Mouse (Mus musculus) liver, postnatal 0 days (tissue): ENCODE results near the gene Tgm2. TPM values are rescaled to one million over a fixed set of nuclear protein-coding genes. Genes with fewer than 3 reads are reported as not detected.

Experiments used
- ATAC-seq: fragments of 200-750 bp; cut with Nextera tagmentation; 2 replicates; pipeline ENCODE4 v1.8.0; 2017; ENCODE audit warnings: mild to moderate bottlenecking, moderate library complexity
- DNase-seq: peaks from one replicate; pipeline ENCODE4 v3.0.0-alpha.2; 2016
- H3K27ac ChIP-seq: fragments of 300-500 bp; sonication (generic); 2 replicates; pipeline ENCODE4 v1.5.1; 2014; ENCODE audit warnings: antibody characterized with exemption, moderate library complexity, mild to moderate bottlenecking, low read depth
- H3K27me3 ChIP-seq: fragments of 300-500 bp; sonication (generic); 2 replicates; pipeline ENCODE4 v1.6.1; 2014; ENCODE audit warnings: low read length, control low read depth, mixed read lengths; ENCODE audit not compliant: insufficient read depth
- H3K36me3 ChIP-seq: fragments of 300-500 bp; sonication (generic); replicated peaks from 2 replicates; pipeline ENCODE4 v1.6.1; 2014; ENCODE audit warnings: mild to moderate bottlenecking, control low read depth, low read length, moderate library complexity, mixed read lengths; ENCODE audit not compliant: insufficient read depth
- H3K4me1 ChIP-seq: fragments of 300-500 bp; sonication (generic); 2 replicates; pipeline ENCODE4 v1.6.1; 2014; ENCODE audit warnings: antibody characterized with exemption, mild to moderate bottlenecking, control low read depth; ENCODE audit not compliant: insufficient read depth
- H3K4me2 ChIP-seq: fragments of 300-500 bp; sonication (generic); 2 replicates; pipeline ENCODE4 v1.6.1; 2014; ENCODE audit warnings: low read depth, mild to moderate bottlenecking, low read length, moderate library complexity, mixed read lengths
- H3K4me3 ChIP-seq: fragments of 300-500 bp; sonication (generic); 2 replicates; pipeline ENCODE4 v1.5.1; 2014; ENCODE audit warnings: low read depth, low read length
- H3K9ac ChIP-seq: fragments of 300-500 bp; sonication (generic); replicated peaks from 2 replicates; pipeline ENCODE4 v1.6.1; 2014; ENCODE audit warnings: mild to moderate bottlenecking, moderate library complexity
- H3K9me3 ChIP-seq: fragments of 300-500 bp; sonication (generic); 2 replicates; pipeline ENCODE4 v1.6.1; 2016; ENCODE audit warnings: mild to moderate bottlenecking, control low read depth, low read length, mixed read lengths
- CTCF ChIP-seq: sonication (generic); IDR thresholded peaks from 2 replicates; pipeline ENCODE4 v1.5.1; 2016; ENCODE audit warnings: antibody characterized with exemption, low read depth
- EP300 ChIP-seq: IDR thresholded peaks from 2 replicates; pipeline ENCODE4 v1.6.1; 2016; ENCODE audit warnings: antibody characterized with exemption, low read depth, mild to moderate bottlenecking
- WGBS: fragments of 180-500 bp; shearing (Covaris S2); extraction: QIAGEN DNeasy Blood & Tissue Kit; methylation state at CpG from one replicate; pipeline ENCODE4 v1.1.7; 2014; ENCODE audit not compliant: insufficient replicate concordance; 5-methylcytosine and 5-hydroxymethylcytosine counted together
- polyA plus RNA-seq: library from polyadenylated mRNA; unstranded; fragments of >200 nt; fragmentation: Nextera tagmentation; extraction: Ambion mirVana; gene quantifications from 2 replicates; pipeline ENCODE4 v1.2.1, GENCODE M21; 2015

The Tgm2 gene
- polyA plus RNA-seq, 1 experiment from 2014 or later, result 59.7 TPM

GRCm38 (mm10) chr2:158144750-158145527 is 1.3 kb downstream of the Tgm2 start:
- ATAC-seq (no peak), DNase-seq (no peak)
- H3K9ac ChIP-seq, result peak overlapping the region; percentile 89
- H3K4me2 ChIP-seq, result peak overlapping the region; percentile 87
- no peaks in the 10 kb centered on the region for H3K9me3 ChIP-seq
- peak overlapping the region; percentile 88 for H3K27ac ChIP-seq
- WGBS, result 61% methylated on average over 6 of the region's 6 CpGs
- no peaks in the 10 kb centered on the region for H3K27me3 ChIP-seq
- no peak for TF ChIP-seq CTCF
- no peak for TF ChIP-seq EP300
- peaks cover 53% of the 10 kb centered on the region for H3K4me1 ChIP-seq
- H3K4me3 ChIP-seq, result peak overlapping the region; percentile 80
- H3K36me3 ChIP-seq, result peaks cover 21% of the 10 kb centered on the region

GRCm38 (mm10) chr2:158144263-158144662 is 2.0 kb downstream of the Tgm2 start:
- Histone ChIP-seq H3K4me2 (peak overlapping the region; percentile 87), H3K36me3 (peaks cover 28% of the 10 kb centered on the region), H3K4me3 (peak overlapping the region; percentile 80), H3K9ac (peak overlapping the region; percentile 89), H3K4me1 (peaks cover 53% of the 10 kb centered on the region), H3K27ac (peak overlapping the region; percentile 88), H3K27me3 (no peaks in the 10 kb centered on the region), H3K9me3 (no peaks in the 10 kb centered on the region)
- ATAC-seq (no peak), DNase-seq (no peak)
- 51% methylated on average over 8 of the region's 8 CpGs for WGBS
- TF ChIP-seq CTCF, result no peak
- TF ChIP-seq EP300, result no peak

DNA sequence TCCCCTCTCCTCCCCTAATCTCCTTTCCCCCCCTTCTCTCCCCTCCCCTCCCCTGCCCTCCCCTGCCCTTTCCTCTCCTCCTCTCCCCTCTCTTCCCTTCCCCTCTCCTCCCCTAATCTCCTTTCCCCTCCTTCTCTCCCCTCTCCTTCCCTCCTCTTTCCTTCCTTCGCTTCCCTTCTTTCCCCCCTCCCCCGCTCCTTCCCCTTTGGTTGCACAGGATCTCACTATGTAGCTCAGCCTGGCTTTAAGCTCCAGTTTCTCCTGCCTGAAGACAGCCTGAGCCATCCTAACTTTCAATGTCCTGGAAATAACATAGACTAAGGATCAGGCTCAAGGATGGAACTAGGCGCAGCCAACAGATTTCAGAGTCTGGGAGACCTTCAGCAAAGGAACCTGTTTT is 2.4 kb downstream of the Tgm2 start:
- DNase-seq, result no peak
- H3K9ac ChIP-seq, result peak overlapping the region; percentile 89; the same call in 1 of the 2 replicates
- H3K4me2 ChIP-seq, result peak overlapping the region; percentile 87
- TF ChIP-seq CTCF, result no peak
- no peak for TF ChIP-seq EP300
- H3K9me3 ChIP-seq, result no peaks in the 10 kb centered on the region
- no peaks in the 10 kb centered on the region for H3K27me3 ChIP-seq
- peak overlapping the region; percentile 88 for H3K27ac ChIP-seq
- peak overlapping the region; percentile 80 for H3K4me3 ChIP-seq
- no peak for ATAC-seq
- peaks cover 53% of the 10 kb centered on the region for H3K4me1 ChIP-seq
- peaks cover 33% of the 10 kb centered on the region for H3K36me3 ChIP-seq
- 63% methylated on average over 3 of the region's 3 CpGs for WGBS

DNA sequence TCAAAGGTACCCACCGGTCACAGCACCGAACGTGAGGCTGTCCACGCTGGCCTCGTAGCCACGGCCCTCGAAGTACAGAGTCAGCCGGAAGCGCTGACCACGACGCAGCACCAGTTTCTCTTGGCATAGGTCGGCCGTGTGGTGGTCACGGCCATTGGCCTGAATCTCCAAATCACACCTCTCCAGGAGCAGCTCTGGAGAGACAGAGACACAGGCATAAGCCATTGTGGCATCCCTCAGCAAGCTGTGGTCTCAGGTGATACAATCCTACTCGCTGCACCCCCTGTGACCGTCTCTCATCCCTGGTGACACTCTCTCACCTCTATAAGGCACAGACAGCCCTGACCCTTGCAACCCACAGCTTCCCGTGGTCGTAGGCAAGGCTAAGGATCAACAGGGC is 3.3 kb downstream of the Tgm2 start:
- H3K4me3 ChIP-seq, result peak overlapping the region; percentile 80

DNA sequence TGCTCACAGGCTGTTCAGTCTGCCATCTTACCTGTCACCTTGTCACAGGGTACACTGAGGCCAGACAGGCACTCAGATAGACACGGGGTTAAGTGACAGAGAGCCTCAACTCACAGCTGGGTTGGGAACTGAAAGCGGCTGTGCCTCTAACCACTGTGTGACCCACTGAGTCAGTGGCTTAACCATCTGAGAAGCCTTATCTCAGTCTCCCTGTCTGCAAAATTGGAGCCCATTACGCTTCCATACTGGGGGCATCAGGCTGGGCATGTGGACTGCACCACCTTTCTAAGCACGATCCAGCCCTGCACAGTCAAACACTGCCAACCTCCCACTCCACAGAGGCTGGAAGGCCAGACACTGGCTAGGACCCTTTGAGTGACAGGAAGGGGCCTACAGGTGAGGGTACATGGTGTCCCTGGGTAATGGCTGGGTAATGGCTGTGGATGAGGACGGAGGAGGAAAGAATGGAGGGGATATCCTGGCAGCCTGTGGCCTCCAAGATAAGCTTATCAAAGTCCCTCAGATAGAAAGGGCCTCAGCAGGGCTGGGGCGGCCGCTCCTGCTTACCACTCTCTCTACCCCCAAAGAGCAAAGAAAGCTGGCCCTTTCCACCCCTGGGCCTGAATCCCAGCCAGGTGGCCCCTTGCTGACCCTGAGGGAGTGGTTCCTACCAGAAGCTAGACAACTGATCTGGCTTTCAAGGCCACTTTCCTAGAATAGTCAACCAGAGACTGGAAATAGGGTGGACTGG is 4.4 kb downstream of the Tgm2 start:
- peaks cover 50% of the 10 kb centered on the region for H3K36me3 ChIP-seq
- H3K4me1 ChIP-seq, result peaks cover 55% of the 10 kb centered on the region

More for the DNA sequence above, 3.3 kb downstream of the Tgm2 start:
- WGBS, result 77% methylated on average over 18 of the region's 18 CpGs
- no peaks in the 10 kb centered on the region for H3K9me3 ChIP-seq
- peak overlapping the region; percentile 87 for H3K4me2 ChIP-seq
- H3K27me3 ChIP-seq, result no peaks in the 10 kb centered on the region
- peaks cover 40% of the 10 kb centered on the region for H3K36me3 ChIP-seq
- peak overlapping the region; percentile 88; the same call in 1 of the 2 replicates for H3K27ac ChIP-seq
- peak overlapping the region; percentile 49 for H3K9ac ChIP-seq
- ATAC-seq, result no peak
- TF ChIP-seq CTCF, result no peak
- no peak for TF ChIP-seq EP300
- no peak for DNase-seq
- peaks cover 53% of the 10 kb centered on the region for H3K4me1 ChIP-seq

GRCm38 (mm10) chr2:158141271-158141670 is 5.0 kb downstream of the Tgm2 start:
- H3K4me2 ChIP-seq, result peak overlapping the region; percentile 87
- peak overlapping the region; percentile 88 for H3K27ac ChIP-seq
- peak overlapping the region; percentile 44 for H3K9ac ChIP-seq
- H3K36me3 ChIP-seq, result peaks cover 55% of the 10 kb centered on the region
- H3K27me3 ChIP-seq, result no peaks in the 10 kb centered on the region
- TF ChIP-seq CTCF, result no peak
- no peak for TF ChIP-seq EP300
- DNase-seq, result no peak
- WGBS, result 56% methylated on average over 7 of the region's 7 CpGs
- H3K9me3 ChIP-seq, result no peaks in the 10 kb centered on the region
- no peak overlapping the region for H3K4me3 ChIP-seq
- no peak for ATAC-seq
- H3K4me1 ChIP-seq, result peaks cover 60% of the 10 kb centered on the region

More for the DNA sequence above, 4.4 kb downstream of the Tgm2 start:
- Histone ChIP-seq H3K4me2 (peak overlapping the region; percentile 87), H3K27ac (peak overlapping the region; percentile 88), H3K27me3 (no peaks in the 10 kb centered on the region), H3K9ac (peak overlapping the region; percentile 44), H3K4me3 (peak overlapping the region; percentile 2; the same call in 1 of the 2 replicates), H3K9me3 (no peaks in the 10 kb centered on the region)
- peak; percentile 97 for TF ChIP-seq EP300
- TF ChIP-seq CTCF, result no peak
- ATAC-seq (peak; percentile 82), DNase-seq (peak; percentile 78)
- WGBS, result 32% methylated on average over 7 of the region's 7 CpGs
